Mouse (Mus musculus) E14TG2a.4 (cell line): Measurements from ENCODE around the gene Elk3.
"Not testable (repeated sequence)": the region's sequence is repeated elsewhere in the genome, so short reads cannot be mapped to it uniquely, and the experiment has no call there.

ENCODE experiments used
- H3K27me3 ChIP-seq: 2 replicates; pipeline ENCODE4 v1.6.1; 2014; ENCODE audit warnings: low read length, control low read depth; ENCODE audit not compliant: insufficient read depth
- H3K36me3 ChIP-seq: 2 replicates; pipeline ENCODE4 v1.6.1; 2014; ENCODE audit warnings: low read length, control low read depth; ENCODE audit not compliant: insufficient read depth
- H3K4me1 ChIP-seq: replicated peaks from 2 replicates; pipeline ENCODE4 v1.6.1; 2014; ENCODE audit warnings: low read depth, low read length, control low read depth
- H3K4me3 ChIP-seq: replicated peaks from 2 replicates; pipeline ENCODE4 v1.5.1; 2014; ENCODE audit warnings: mild to moderate bottlenecking, low read length
- H3K9me3 ChIP-seq: 2 replicates; pipeline ENCODE4 v1.6.1; 2014; ENCODE audit warnings: low read length, control low read depth
- CTCF ChIP-seq: conservative IDR thresholded peaks from 2 replicates; pipeline ENCODE4 v1.5.1; 2014; ENCODE audit warnings: low read length
- NANOG ChIP-seq: IDR thresholded peaks from 2 replicates; pipeline ENCODE4 v1.6.1; 2014; ENCODE audit warnings: borderline replicate concordance, low read length, mixed read lengths
- POU5F1 ChIP-seq: IDR thresholded peaks from 2 replicates; pipeline ENCODE4 v1.6.1; 2014; ENCODE audit warnings: low read length, borderline replicate concordance

Gene Elk3

DNA sequence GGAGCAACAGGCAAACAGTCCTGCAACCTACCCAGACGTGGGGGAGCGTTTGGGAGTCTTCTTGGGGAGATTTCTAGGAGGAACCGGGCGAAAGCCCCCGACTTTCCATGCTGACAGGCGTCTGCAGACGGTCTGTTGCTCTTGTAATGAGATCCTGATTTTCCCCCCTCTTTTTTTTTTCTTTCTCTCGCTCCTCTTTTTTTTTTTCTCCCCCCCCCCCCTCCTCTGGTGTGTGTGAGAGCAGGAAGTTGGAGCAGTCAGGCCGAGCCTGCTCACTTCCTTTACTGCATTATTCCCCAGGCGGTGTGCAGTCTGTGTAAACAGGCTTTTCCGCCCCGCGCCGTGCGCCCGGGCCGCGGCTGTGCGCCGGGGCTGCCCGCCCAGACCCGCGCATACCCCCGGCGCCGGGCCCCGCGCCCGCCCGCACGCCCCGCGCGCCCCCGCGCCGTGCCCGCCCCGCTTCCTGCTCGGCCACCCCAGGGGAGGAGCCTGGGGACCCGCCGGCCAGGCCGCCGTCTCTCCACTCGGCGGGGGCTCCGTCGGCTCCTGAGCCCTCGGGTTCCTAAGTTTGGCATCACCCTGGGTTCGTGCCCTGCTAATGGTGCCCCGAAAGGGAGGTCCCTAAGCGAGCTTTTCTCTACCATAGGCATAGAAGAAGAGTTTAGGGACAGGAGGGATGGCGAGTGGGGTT is at the start of gene Elk3:
Elk3 (minus strand) TSS at position 415 of the 691 bp plus-strand sequence.
- H3K36me3 ChIP-seq, result no peaks in the 10 kb centered on the region
- TF ChIP-seq CTCF (no peak), POU5F1 (no peak), NANOG (no peak)
- peak within 1 kb of the TSS; percentile 79 for H3K4me3 ChIP-seq
- H3K4me1 ChIP-seq, result peaks cover 30% of the 10 kb centered on the region
- H3K27me3 ChIP-seq, result peaks cover 21% of the 10 kb centered on the region
- no peaks in the 10 kb centered on the region for H3K9me3 ChIP-seq

- no peaks in the 10 kb centered on the region for H3K27me3 ChIP-seq
- no peak for TF ChIP-seq CTCF
- TF ChIP-seq POU5F1, result no peak
- TF ChIP-seq NANOG, result no peak
- 0 out of 2 replicates have a peak, but pooled peaks cover 4% of the 10 kb centered on the region for H3K36me3 ChIP-seq
- peaks cover 32% of the 10 kb centered on the region for H3K4me1 ChIP-seq
- no peak overlapping the region for H3K4me3 ChIP-seq
- peaks cover 63% of the 10 kb centered on the region for H3K9me3 ChIP-seq
These were observed 49.7 kb upstream of the Elk3 start for GRCm38 (mm10) chr10:93360623-93361022.

- peaks cover 68% of the 10 kb centered on the region for H3K9me3 ChIP-seq
These were observed 49.3 kb upstream of the Elk3 start for GRCm38 (mm10) chr10:93360190-93360589.

DNA sequence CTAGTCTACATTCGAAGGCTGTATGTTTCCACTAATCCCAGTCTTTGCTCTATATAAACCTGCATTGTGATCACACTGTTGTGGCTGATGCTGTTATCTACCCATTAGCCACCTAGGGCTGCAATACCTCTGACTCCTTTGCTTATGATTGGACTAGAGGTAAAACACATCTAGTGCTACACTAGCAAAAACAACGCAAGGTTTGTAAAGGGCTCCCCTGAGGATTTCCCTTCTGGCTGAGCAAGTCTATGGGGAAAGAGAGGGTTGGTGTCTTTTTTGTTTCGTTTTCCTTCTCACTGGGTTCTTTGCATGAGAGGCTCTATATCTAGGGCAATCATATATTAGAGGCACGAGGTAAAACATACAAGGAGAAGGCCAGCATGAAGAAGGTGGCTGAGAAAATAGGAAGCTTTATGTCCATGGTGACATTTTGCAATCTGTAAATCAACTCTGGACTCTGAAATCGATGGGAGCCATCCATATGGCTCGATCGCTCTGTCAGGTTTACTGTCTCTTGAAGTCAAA is 48.5 kb upstream of the Elk3 start:
- no peak for TF ChIP-seq NANOG
- H3K4me3 ChIP-seq, result no peak overlapping the region
- no peaks in the 10 kb centered on the region for H3K27me3 ChIP-seq
- peaks cover 20% of the 10 kb centered on the region for H3K4me1 ChIP-seq
- H3K9me3 ChIP-seq, result peaks cover 76% of the 10 kb centered on the region
- H3K36me3 ChIP-seq, result 0 out of 2 replicates have a peak, but pooled peaks cover 4% of the 10 kb centered on the region

More at GRCm38 (mm10) chr10:93360190-93360589, 49.3 kb upstream of the Elk3 start:
- not testable (repeated sequence) for H3K36me3 ChIP-seq, H3K27me3 ChIP-seq, H3K4me3 ChIP-seq
- peaks cover 28% of the 10 kb centered on the region for H3K4me1 ChIP-seq

DNA sequence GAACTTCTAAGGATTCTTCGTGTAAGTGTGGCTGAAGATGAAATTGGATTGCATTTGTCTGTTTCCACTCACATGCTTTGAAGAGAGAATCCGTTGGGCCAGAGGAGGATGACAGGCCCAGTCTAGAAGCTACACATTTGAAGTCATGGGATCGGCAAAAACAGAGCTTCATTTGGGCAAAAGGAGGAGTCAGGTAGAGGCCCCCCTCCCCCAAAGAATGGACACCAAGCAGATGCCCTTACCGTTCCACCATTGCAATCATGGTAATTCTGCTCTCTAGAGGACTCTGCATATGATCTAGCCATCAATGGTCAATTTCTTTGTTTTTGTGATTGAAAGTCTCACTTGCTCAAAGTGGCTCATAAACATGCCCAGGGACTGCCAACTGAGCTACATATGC is 47.9 kb upstream of the Elk3 start:
- TF ChIP-seq POU5F1, result no peak
- TF ChIP-seq CTCF, result no peak
- no peak for TF ChIP-seq NANOG
- H3K9me3 ChIP-seq, result peaks cover 77% of the 10 kb centered on the region
- H3K4me1 ChIP-seq, result peaks cover 15% of the 10 kb centered on the region

DNA sequence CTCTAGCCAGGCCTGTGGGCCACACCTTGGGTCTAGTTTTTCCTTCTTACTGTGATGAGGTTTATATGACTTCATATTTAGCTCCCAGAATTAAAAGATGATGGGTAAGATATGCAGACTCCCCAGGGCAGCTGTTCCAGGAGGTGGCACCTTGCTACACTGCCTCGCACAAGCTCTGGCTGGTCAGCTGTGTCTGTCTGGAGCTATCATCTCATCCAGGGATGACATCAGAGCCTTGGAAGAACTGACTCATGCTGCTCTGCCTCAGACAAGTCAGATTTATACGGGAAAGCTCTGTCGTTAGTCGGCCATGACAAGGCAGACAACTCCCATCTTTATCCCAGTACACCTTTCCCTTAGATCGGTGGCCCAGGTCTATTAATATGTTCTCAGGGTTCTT is 46.2 kb upstream of the Elk3 start:
- H3K27me3 ChIP-seq, result no peaks in the 10 kb centered on the region
- peaks cover 75% of the 10 kb centered on the region for H3K9me3 ChIP-seq
- no peak for TF ChIP-seq POU5F1
- no peak for TF ChIP-seq CTCF
- no peak for TF ChIP-seq NANOG
- peaks cover 2% of the 10 kb centered on the region; the same call in 1 of the 2 replicates for H3K36me3 ChIP-seq
- no peak overlapping the region for H3K4me3 ChIP-seq
- peaks cover 11% of the 10 kb centered on the region for H3K4me1 ChIP-seq

More for the DNA sequence above, 47.9 kb upstream of the Elk3 start:
- H3K36me3 ChIP-seq, result 0 out of 2 replicates have a peak, but pooled peaks cover 4% of the 10 kb centered on the region
- no peak overlapping the region for H3K4me3 ChIP-seq
- H3K27me3 ChIP-seq, result no peaks in the 10 kb centered on the region

GRCm38 (mm10) chr10:93356122-93356521 is 45.2 kb upstream of the Elk3 start:
- peaks cover 68% of the 10 kb centered on the region for H3K9me3 ChIP-seq
- H3K4me1 ChIP-seq, result peaks cover 9% of the 10 kb centered on the region
- H3K4me3 ChIP-seq, result no peak overlapping the region
- TF ChIP-seq NANOG (no peak), POU5F1 (no peak), CTCF (no peak)
- H3K27me3 ChIP-seq, result no peaks in the 10 kb centered on the region
- H3K36me3 ChIP-seq, result peaks cover 2% of the 10 kb centered on the region; the same call in 1 of the 2 replicates

GRCm38 (mm10) chr10:93355276-93355927 is 44.5 kb upstream of the Elk3 start:
- H3K4me1 ChIP-seq, result 0 out of 2 replicates have a peak, but pooled peaks cover 2% of the 10 kb centered on the region
- no peak overlapping the region for H3K4me3 ChIP-seq
- H3K27me3 ChIP-seq, result no peaks in the 10 kb centered on the region
- H3K36me3 ChIP-seq, result peaks cover 2% of the 10 kb centered on the region; the same call in 1 of the 2 replicates
- TF ChIP-seq NANOG (no peak), CTCF (no peak), POU5F1 (no peak)
- H3K9me3 ChIP-seq, result peaks cover 69% of the 10 kb centered on the region
